Mouse (Mus musculus): ENCODE data around the gene Glo1. TPM values are rescaled to one million over a fixed set of nuclear protein-coding genes. Genes with fewer than 3 reads are reported as not detected.
"Not testable (repeated sequence)": the region's sequence is repeated elsewhere in the genome, so short reads cannot be mapped to it uniquely, and the experiment has no call there.

Gene Glo1
- polyA plus RNA-seq, 1 experiment from 2014 or later: 242 TPM

GRCm38 (mm10) chr17:30653010-30653409, 26.3 kb upstream of the Glo1 start:
- no peak for ATAC-seq (ENCODE audit: low FRiP score, low TSS enrichment)
- Histone ChIP-seq H3K9ac (ENCODE audit: low read depth, low read length) (no peak overlapping the region), H3K27ac (ENCODE audit: low read depth, low read length) (no peak overlapping the region), H3K4me1 (ENCODE audit: control insufficient read depth, insufficient read depth, low read length) (no peaks in the 10 kb centered on the region), H3K9me3 (ENCODE audit: control insufficient read depth, low read length) (peaks cover 7% of the 10 kb centered on the region; the same call in 1 of the 2 replicates), H3K27me3 (ENCODE audit: control insufficient read depth, insufficient read depth, low read length) (no peaks in the 10 kb centered on the region), H3K4me2 (replicated peaks; ENCODE audit: low read depth, low read length) (no peak overlapping the region), H3K36me3 (ENCODE audit: control insufficient read depth, insufficient read depth, low read length) (no peaks in the 10 kb centered on the region), H3K4me3 (ENCODE audit: low read length) (no peak overlapping the region)
- WGBS: 96% methylated on average over 6 of the region's 6 CpGs

- peaks cover 7% of the 10 kb centered on the region; the same call in 1 of the 2 replicates for H3K9me3 ChIP-seq (ENCODE audit: control insufficient read depth, low read length)
- H3K4me3 ChIP-seq (ENCODE audit: low read length): no peak overlapping the region
- no peaks in the 10 kb centered on the region for H3K4me1 ChIP-seq (ENCODE audit: control insufficient read depth, insufficient read depth, low read length)
- WGBS: 95% methylated on average over 3 of the region's 3 CpGs
- H3K9ac ChIP-seq (ENCODE audit: low read depth, low read length): no peak overlapping the region
- H3K27me3 ChIP-seq (ENCODE audit: control insufficient read depth, insufficient read depth, low read length): no peaks in the 10 kb centered on the region
- H3K4me2 ChIP-seq (replicated peaks; ENCODE audit: low read depth, low read length): no peak overlapping the region
- no peak for ATAC-seq (ENCODE audit: low FRiP score, low TSS enrichment)
- H3K36me3 ChIP-seq (ENCODE audit: control insufficient read depth, insufficient read depth, low read length): no peaks in the 10 kb centered on the region
- H3K27ac ChIP-seq (ENCODE audit: low read depth, low read length): no peak overlapping the region
Observed at GRCm38 (mm10) chr17:30648770-30649169, 22.1 kb upstream of the Glo1 start.

GRCm38 (mm10) chr17:30640896-30641295, 14.2 kb upstream of the Glo1 start:
- Histone ChIP-seq H3K9me3 (ENCODE audit: control insufficient read depth, low read length) (no peaks in the 10 kb centered on the region), H3K9ac (ENCODE audit: low read depth, low read length) (no peak overlapping the region), H3K36me3 (ENCODE audit: control insufficient read depth, insufficient read depth, low read length) (no peaks in the 10 kb centered on the region), H3K4me2 (replicated peaks; ENCODE audit: low read depth, low read length) (no peak overlapping the region), H3K27ac (ENCODE audit: low read depth, low read length) (no peak overlapping the region), H3K4me1 (ENCODE audit: control insufficient read depth, insufficient read depth, low read length) (no peaks in the 10 kb centered on the region), H3K27me3 (ENCODE audit: control insufficient read depth, insufficient read depth, low read length) (no peaks in the 10 kb centered on the region), H3K4me3 (ENCODE audit: low read length) (no peak overlapping the region)
- ATAC-seq (ENCODE audit: low FRiP score, low TSS enrichment): no peak
- 93% methylated on average over 5 of the region's 5 CpGs for WGBS

- WGBS: 22% methylated on average over 2 of the region's 2 CpGs
- Histone ChIP-seq H3K27me3 (ENCODE audit: control insufficient read depth, insufficient read depth, low read length) (no peaks in the 10 kb centered on the region), H3K4me1 (ENCODE audit: control insufficient read depth, insufficient read depth, low read length) (no peaks in the 10 kb centered on the region), H3K9ac (ENCODE audit: low read depth, low read length) (no peak overlapping the region), H3K27ac (ENCODE audit: low read depth, low read length) (no peak overlapping the region), H3K36me3 (ENCODE audit: control insufficient read depth, insufficient read depth, low read length) (no peaks in the 10 kb centered on the region), H3K9me3 (ENCODE audit: control insufficient read depth, low read length) (0 out of 2 replicates have a peak, but pooled peaks cover 2% of the 10 kb centered on the region), H3K4me2 (replicated peaks; ENCODE audit: low read depth, low read length) (no peak overlapping the region), H3K4me3 (ENCODE audit: low read length) (no peak overlapping the region)
- ATAC-seq (ENCODE audit: low FRiP score, low TSS enrichment): no peak
Observed at GRCm38 (mm10) chr17:30638996-30639395, 12.3 kb upstream of the Glo1 start.

GRCm38 (mm10) chr17:30637714-30638113, 11.0 kb upstream of the Glo1 start:
- 23% methylated on average over 1 of the region's 1 CpGs for WGBS
- ATAC-seq (ENCODE audit: low FRiP score, low TSS enrichment): no peak
- no peaks in the 10 kb centered on the region for H3K36me3 ChIP-seq (ENCODE audit: control insufficient read depth, insufficient read depth, low read length)
- H3K4me2 ChIP-seq (replicated peaks; ENCODE audit: low read depth, low read length): no peak overlapping the region
- H3K4me3 ChIP-seq (ENCODE audit: low read length): no peak overlapping the region
- no peak overlapping the region for H3K27ac ChIP-seq (ENCODE audit: low read depth, low read length)
- H3K27me3 ChIP-seq (ENCODE audit: control insufficient read depth, insufficient read depth, low read length): no peaks in the 10 kb centered on the region
- H3K4me1 ChIP-seq (ENCODE audit: control insufficient read depth, insufficient read depth, low read length): no peaks in the 10 kb centered on the region
- H3K9me3 ChIP-seq (ENCODE audit: control insufficient read depth, low read length): 0 out of 2 replicates have a peak, but pooled peaks cover 2% of the 10 kb centered on the region
- no peak overlapping the region for H3K9ac ChIP-seq (ENCODE audit: low read depth, low read length)

GRCm38 (mm10) chr17:30635367-30635766, 8.7 kb upstream of the Glo1 start:
- ATAC-seq (ENCODE audit: low FRiP score, low TSS enrichment): no peak
- H3K4me2 ChIP-seq (replicated peaks; ENCODE audit: low read depth, low read length): peak overlapping the region; percentile 1; the same call in 1 of the 2 replicates
- no peak overlapping the region for H3K9ac ChIP-seq (ENCODE audit: low read depth, low read length)
- H3K27me3 ChIP-seq (ENCODE audit: control insufficient read depth, insufficient read depth, low read length): no peaks in the 10 kb centered on the region
- H3K27ac ChIP-seq (ENCODE audit: low read depth, low read length): no peak overlapping the region
- H3K4me3 ChIP-seq (ENCODE audit: low read length): peak overlapping the region; percentile 13; the same call in 1 of the 2 replicates
- WGBS: 30% methylated on average over 16 of the region's 17 CpGs
- no peaks in the 10 kb centered on the region for H3K36me3 ChIP-seq (ENCODE audit: control insufficient read depth, insufficient read depth, low read length)
- no peaks in the 10 kb centered on the region for H3K4me1 ChIP-seq (ENCODE audit: control insufficient read depth, insufficient read depth, low read length)
- H3K9me3 ChIP-seq (ENCODE audit: control insufficient read depth, low read length): 0 out of 2 replicates have a peak, but pooled peaks cover 2% of the 10 kb centered on the region

- no CpG with 5 or more reads among the region's 20 CpGs for whole genome bisulfite sequencing
- H3K4me2 ChIP-seq (replicated peaks; ENCODE audit: low read depth, low read length); H3K27ac ChIP-seq (ENCODE audit: low read depth, low read length); H3K36me3 ChIP-seq (ENCODE audit: control insufficient read depth, insufficient read depth, low read length); H3K4me1 ChIP-seq (ENCODE audit: control insufficient read depth, insufficient read depth, low read length); H3K27me3 ChIP-seq (ENCODE audit: control insufficient read depth, insufficient read depth, low read length); H3K9me3 ChIP-seq (ENCODE audit: control insufficient read depth, low read length); H3K9ac ChIP-seq (ENCODE audit: low read depth, low read length); ATAC-seq (ENCODE audit: low FRiP score, low TSS enrichment); H3K4me3 ChIP-seq (ENCODE audit: low read length): not testable (repeated sequence)
Observed at GRCm38 (mm10) chr17:30624132-30624531, 2.5 kb downstream of the Glo1 start, which contains the start of gene Dnah8. TSS of gene Dnah8 (plus strand) at chr17:30624354.

- Histone ChIP-seq H3K27me3 (ENCODE audit: control insufficient read depth, insufficient read depth, low read length) (no peaks in the 10 kb centered on the region), H3K27ac (ENCODE audit: low read depth, low read length) (no peak overlapping the region), H3K9me3 (ENCODE audit: control insufficient read depth, low read length) (no peaks in the 10 kb centered on the region), H3K9ac (ENCODE audit: low read depth, low read length) (no peak overlapping the region), H3K4me3 (ENCODE audit: low read length) (no peak overlapping the region), H3K4me2 (replicated peaks; ENCODE audit: low read depth, low read length) (no peak overlapping the region), H3K36me3 (ENCODE audit: control insufficient read depth, insufficient read depth, low read length) (no peaks in the 10 kb centered on the region), H3K4me1 (ENCODE audit: control insufficient read depth, insufficient read depth, low read length) (no peaks in the 10 kb centered on the region)
- ATAC-seq (ENCODE audit: low FRiP score, low TSS enrichment): no peak
- WGBS: 91% methylated on average over 3 of the region's 3 CpGs
Observed at GRCm38 (mm10) chr17:30623200-30623599, 3.5 kb downstream of the Glo1 start.

- Histone ChIP-seq H3K9me3 (ENCODE audit: control insufficient read depth, low read length) (no peaks in the 10 kb centered on the region), H3K4me2 (replicated peaks; ENCODE audit: low read depth, low read length) (no peak overlapping the region), H3K27me3 (ENCODE audit: control insufficient read depth, insufficient read depth, low read length) (no peaks in the 10 kb centered on the region), H3K27ac (ENCODE audit: low read depth, low read length) (no peak overlapping the region), H3K9ac (ENCODE audit: low read depth, low read length) (no peak overlapping the region), H3K36me3 (ENCODE audit: control insufficient read depth, insufficient read depth, low read length) (no peaks in the 10 kb centered on the region), H3K4me3 (ENCODE audit: low read length) (no peak overlapping the region), H3K4me1 (ENCODE audit: control insufficient read depth, insufficient read depth, low read length) (no peaks in the 10 kb centered on the region)
- ATAC-seq (ENCODE audit: low FRiP score, low TSS enrichment): no peak
- 68% methylated on average over 4 of the region's 4 CpGs for WGBS
Observed at GRCm38 (mm10) chr17:30621450-30621849, 5.2 kb downstream of the Glo1 start.

Data from kidney, embryonic 14.5 days (tissue).